ENCODE assay signal across 21 mouse cellular contexts in genomic region chr6:31817640-31818039, GRCm38 (mm10).
A peak's percentile ranks its signal among the peaks of the same experiment; 100 is the strongest.
DNase-seq lines count a peak whose midpoint lies in the region; ATAC-seq and TF ChIP-seq lines count a peak whose summit lies in the region.
"Had no signal": no experiment of that assay in that cellular context is flagged by ENCODE, and none has a peak within 500 bp of the region (broad histone marks: within the 10 kb centered on the region; RNA-seq: fewer than 3 reads in every experiment).

No protein-coding gene starts in this region.

- no peaks in the 10 kb centered on the region for H3K9me3 ChIP-seq in MEL (replicated peaks; ENCODE audit: insufficient read depth, low read length)
- no peaks in the 10 kb centered on the region for H3K9me3 ChIP-seq in kidney, embryonic 15.5 days (replicated peaks)
- H3K9me3 ChIP-seq: embryonic facial prominence, embryonic 12.5 days; embryonic facial prominence, embryonic 15.5 days; forebrain, embryonic 12.5 days; forebrain, embryonic 15.5 days; hindbrain, embryonic 12.5 days; hindbrain, embryonic 15.5 days had no signal

- peaks cover 0 to 5% of the 10 kb centered on the region in 2 experiments; a peak in 1 of 4 replicates for H3K36me3 ChIP-seq in MEL (ENCODE audit: control insufficient read depth in 1 of 2, insufficient read depth in 2 of 2, low read length in 2 of 2)
- H3K36me3 ChIP-seq in kidney, embryonic 15.5 days, result no peaks in the 10 kb centered on the region
- H3K36me3 ChIP-seq: embryonic facial prominence, embryonic 12.5 days; embryonic facial prominence, embryonic 15.5 days; forebrain, embryonic 12.5 days; forebrain, embryonic 15.5 days; hindbrain, embryonic 12.5 days; hindbrain, embryonic 15.5 days had no signal

- 94% methylated on average over 1 of the region's 1 CpGs for WGBS in kidney, embryonic 15.5 days

- peaks cover 3 to 4% of the 10 kb centered on the region in 2 experiments; a peak in 3 of 4 replicates for H3K4me1 ChIP-seq in MEL (ENCODE audit: control insufficient read depth in 1 of 2, insufficient read depth in 2 of 2, low read length in 2 of 2)
- no peaks in the 10 kb centered on the region for H3K4me1 ChIP-seq in kidney, embryonic 15.5 days
- H3K4me1 ChIP-seq: embryonic facial prominence, embryonic 12.5 days; embryonic facial prominence, embryonic 15.5 days; forebrain, embryonic 12.5 days; forebrain, embryonic 15.5 days; hindbrain, embryonic 12.5 days had no signal

- intact Hi-C loops in left cerebral cortex, postnatal 36 days (cut with DNase I), result no loop called here

- H3K9ac ChIP-seq in MEL (ENCODE audit: control insufficient read depth, low read depth, low read length, poor library complexity, severe bottlenecking), result no peak overlapping the region
- no peak overlapping the region for H3K9ac ChIP-seq in kidney, embryonic 15.5 days
- H3K9ac ChIP-seq: embryonic facial prominence, embryonic 12.5 days; embryonic facial prominence, embryonic 15.5 days; forebrain, embryonic 12.5 days; forebrain, embryonic 15.5 days; hindbrain, embryonic 12.5 days; hindbrain, embryonic 15.5 days had no signal

- no peak overlapping the region for H3K4me3 ChIP-seq in MEL (ENCODE audit: control insufficient read depth in 1 of 2, insufficient read depth in 1 of 2, low read depth in 2 of 2, low read length in 2 of 2)
- no peak overlapping the region for H3K4me3 ChIP-seq in kidney, embryonic 15.5 days (replicated peaks)
- H3K4me3 ChIP-seq: embryonic facial prominence, embryonic 12.5 days; embryonic facial prominence, embryonic 15.5 days; erythroblast, embryonic 14.5 days; forebrain, embryonic 12.5 days; forebrain, embryonic 15.5 days; hindbrain, embryonic 12.5 days; hindbrain, embryonic 15.5 days had no signal

- TF ChIP-seq RAD21 in MEL (IDR thresholded peaks at IDR 0.05; ENCODE audit: low read depth, low read length), result no peak

- peak; percentile 15 for DNase-seq in heart, adult 11 months
- no peak for DNase-seq in heart, adult 18-20 months
- DNase-seq in MEL (ENCODE audit: low read depth, low spot score), result peak; percentile 43
- DNase-seq in c-Kit-positive CD71-positive TER-119-positive erythroid progenitor cells, embryonic 14.5 days (ENCODE audit: low spot score), result peak; percentile 11
- DNase-seq in left cerebral cortex, postnatal 36 days (ENCODE audit: low spot score in 2 of 2), result no peak
- DNase-seq: adrenal gland, adult 2 months; adrenal gland, postnatal 14 days; cerebellum, adult 2 months; cerebellum, adult 9-11 months; cerebellum, postnatal 25 days; gastrocnemius, postnatal 25 days had no signal

- no peak overlapping the region for H3K4me2 ChIP-seq in kidney, embryonic 15.5 days
- H3K4me2 ChIP-seq: embryonic facial prominence, embryonic 12.5 days; embryonic facial prominence, embryonic 15.5 days; forebrain, embryonic 12.5 days; forebrain, embryonic 15.5 days; heart, embryonic 11.5 days; hindbrain, embryonic 12.5 days; hindbrain, embryonic 15.5 days had no signal

- TF ChIP-seq CTCF in MEL (IDR thresholded peaks at IDR 0.05 in 2 of 3, conservative IDR thresholded peaks at IDR 0.05 in 1 of 3; ENCODE audit: control insufficient read depth in 1 of 3, insufficient read depth in 1 of 3, low read depth in 2 of 3, low read length in 3 of 3, poor library complexity in 1 of 3, severe bottlenecking in 1 of 3), result no peak

- no peaks in the 10 kb centered on the region for H3K79me2 ChIP-seq in MEL (ENCODE audit: control insufficient read depth, insufficient read depth, low read length, poor library complexity)

- no peak for TF ChIP-seq POLR2A in MEL (IDR thresholded peaks at IDR 0.05; ENCODE audit: control insufficient read depth in 1 of 2, insufficient read depth in 1 of 2, low read depth in 1 of 2, low read length in 2 of 2, poor library complexity in 1 of 2)

- peak; percentile 16 to 17; a peak in 2 of 4 replicates for TF ChIP-seq EP300 in MEL (IDR thresholded peaks at IDR 0.05; ENCODE audit: low read depth in 1 of 2, low read length in 2 of 2)

- H3K27ac ChIP-seq in MEL (ENCODE audit: control insufficient read depth, low read depth, low read length), result no peak overlapping the region
- H3K27ac ChIP-seq in kidney, embryonic 15.5 days, result no peak overlapping the region
- H3K27ac ChIP-seq: embryonic facial prominence, embryonic 12.5 days; embryonic facial prominence, embryonic 15.5 days; forebrain, embryonic 12.5 days; forebrain, embryonic 15.5 days; hindbrain, embryonic 15.5 days had no signal

- H3K27me3 ChIP-seq in MEL (ENCODE audit: control insufficient read depth in 1 of 2, insufficient read depth in 2 of 2, low read length in 2 of 2), result no peaks in the 10 kb centered on the region
- H3K27me3 ChIP-seq in kidney, embryonic 15.5 days, result no peaks in the 10 kb centered on the region
- H3K27me3 ChIP-seq: embryonic facial prominence, embryonic 12.5 days; embryonic facial prominence, embryonic 15.5 days; forebrain, embryonic 12.5 days; forebrain, embryonic 15.5 days; hindbrain, embryonic 12.5 days; hindbrain, embryonic 15.5 days had no signal

- ATAC-seq in kidney, embryonic 15.5 days (replicated peaks; ENCODE audit: low FRiP score), result no peak
- ATAC-seq: forebrain, embryonic 15.5 days; intestine, postnatal 0 days had no signal

TF ChIP-seq in MEL, 35 proteins besides CTCF, POLR2A, EP300 and RAD21:
- TF ChIP-seq GABPA (IDR thresholded peaks at IDR 0.05; ENCODE audit: low read depth, low read length) (peak; percentile 36; the same call in 1 of the 2 replicates), MAFK (IDR thresholded peaks at IDR 0.05; ENCODE audit: borderline replicate concordance, low read depth, low read length) (peak; percentile 99), ZMIZ1 (IDR thresholded peaks at IDR 0.05; ENCODE audit: low read depth, low read length) (no peak), USF2 (IDR thresholded peaks at IDR 0.05; ENCODE audit: borderline replicate concordance in 1 of 2, insufficient read depth in 1 of 2, low read depth in 1 of 2, low read length in 2 of 2) (no peak), TCF12 (IDR thresholded peaks at IDR 0.05; ENCODE audit: low read depth, low read length) (no peak), CHD1 (IDR thresholded peaks at IDR 0.05; ENCODE audit: low read depth, low read length) (no peak), MXI1 (IDR thresholded peaks at IDR 0.05; ENCODE audit: low read depth, low read length) (no peak), ETS1 (IDR thresholded peaks at IDR 0.05; ENCODE audit: low read depth, low read length) (0 out of 2 replicates have a peak, but pooled peaks have one; percentile 8)

Comparison
In these comparisons a context has a peak if more than half of its experiments do, and no peak if none do; other contexts are left out.
1. DNase-seq: peak in heart, adult 11 months (single experiment), MEL (single experiment) and c-Kit-positive CD71-positive TER-119-positive erythroid progenitor cells, embryonic 14.5 days (single experiment); none in heart, adult 18-20 months (0 of 2) and left cerebral cortex, postnatal 36 days (0 of 2).